11 mouse cellular contexts compared by ENCODE assay signal in genomic region chr1:163383442-163384027, GRCm38 (mm10). TPM values are rescaled to one million over a fixed set of nuclear protein-coding genes. Genes with fewer than 3 reads are reported as not detected.
DNase-seq lines count a peak whose midpoint lies in the region; ATAC-seq and TF ChIP-seq lines count a peak whose summit lies in the region.
"Had no signal": no experiment of that assay in that cellular context is flagged by ENCODE, and none has a peak within 500 bp of the region (broad histone marks: within the 10 kb centered on the region; RNA-seq: fewer than 3 reads in every experiment).

No protein-coding gene starts in this region.

- no peak for TF ChIP-seq CTCF in C2C12 (IDR thresholded peaks at IDR 0.05; ENCODE audit: control insufficient read depth, insufficient read depth, insufficient read length)
- TF ChIP-seq CTCF in midbrain, postnatal 0 days (IDR thresholded peaks at IDR 0.05) = no peak

- no peaks in the 10 kb centered on the region for H3K27me3 ChIP-seq in C2C12 (ENCODE audit: control insufficient read depth, insufficient read depth, insufficient read length)
- H3K27me3 ChIP-seq in liver, embryonic 13.5 days = no peaks in the 10 kb centered on the region
- no peaks in the 10 kb centered on the region for H3K27me3 ChIP-seq in midbrain, postnatal 0 days (ENCODE audit: insufficient read depth, low read length)

- H3K9me3 ChIP-seq in liver, embryonic 13.5 days (replicated peaks) = no peaks in the 10 kb centered on the region
- H3K9me3 ChIP-seq in midbrain, postnatal 0 days (ENCODE audit: low read length) = no peaks in the 10 kb centered on the region

- H3K79me3 ChIP-seq in C2C12 (ENCODE audit: low read depth) = no peaks in the 10 kb centered on the region

- no peak overlapping the region for H3K9ac ChIP-seq in liver, embryonic 13.5 days
- H3K9ac ChIP-seq in midbrain, postnatal 0 days (replicated peaks; ENCODE audit: low read length, poor library complexity, severe bottlenecking) = no peak overlapping the region

- peaks cover 6% of the 10 kb centered on the region; the same call in 1 of the 2 replicates for H3K4me1 ChIP-seq in liver, embryonic 13.5 days (replicated peaks)
- H3K4me1 ChIP-seq in midbrain, postnatal 0 days (ENCODE audit: insufficient read depth, low read length) = no peaks in the 10 kb centered on the region

- no peak overlapping the region for H3ac ChIP-seq in C2C12 (ENCODE audit: control insufficient read depth, insufficient read length, low read depth)

- no peak overlapping the region for H3K4me3 ChIP-seq in C2C12 (ENCODE audit: insufficient read depth, poor library complexity, severe bottlenecking)
- no peak overlapping the region for H3K4me3 ChIP-seq in liver, embryonic 13.5 days (replicated peaks)
- H3K4me3 ChIP-seq in midbrain, postnatal 0 days (ENCODE audit: low read depth, low read length) = no peak overlapping the region

- H3K79me2 ChIP-seq in C2C12 (ENCODE audit: control insufficient read depth, insufficient read depth) = no peaks in the 10 kb centered on the region

- WGBS in liver, embryonic 13.5 days (ENCODE audit: insufficient replicate concordance) = 23% methylated on average over 5 of the region's 5 CpGs
- WGBS in midbrain, postnatal 0 days = 74% methylated on average over 5 of the region's 5 CpGs

- DNase-seq in adrenal gland, adult 2 months = peak; percentile 13
- no peak for DNase-seq in adrenal gland, adult 18-20 months (ENCODE audit: low spot score in 2 of 2)
- DNase-seq in embryo, embryonic 11 days = peak; percentile 29
- no peak for DNase-seq in liver, embryonic 13.5 days
- no peak for DNase-seq in lung, postnatal 4 days
- DNase-seq in layer of hippocampus, adult 8-10 months (ENCODE audit: low spot score in 2 of 2) = no peak
- no peak for DNase-seq in midbrain, postnatal 0 days (ENCODE audit: low spot score)
- DNase-seq: cerebellum, adult 2 months; kidney, postnatal 14 days had no signal

- H3K27ac ChIP-seq in liver, embryonic 13.5 days = no peak overlapping the region
- H3K27ac ChIP-seq in midbrain, postnatal 0 days (ENCODE audit: low read depth, low read length) = no peak overlapping the region

- H3K4me2 ChIP-seq in liver, embryonic 13.5 days = no peak overlapping the region
- no peak overlapping the region for H3K4me2 ChIP-seq in midbrain, postnatal 0 days (ENCODE audit: low read depth, low read length, poor library complexity, severe bottlenecking)

- peak; percentile 79 for ATAC-seq in liver, embryonic 13.5 days (ENCODE audit: low read depth)
- no peak for ATAC-seq in midbrain, postnatal 0 days (ENCODE audit: low FRiP score)
- ATAC-seq: forebrain, embryonic 14.5 days had no signal

- peaks cover 43% of the 10 kb centered on the region for H3K36me3 ChIP-seq in C2C12 (ENCODE audit: control insufficient read depth, insufficient read depth)
- peaks cover 18% of the 10 kb centered on the region for H3K36me3 ChIP-seq in liver, embryonic 13.5 days
- H3K36me3 ChIP-seq in midbrain, postnatal 0 days (ENCODE audit: insufficient read depth, low read length) = peaks cover 12% of the 10 kb centered on the region

TF ChIP-seq in C2C12, 6 proteins besides CTCF, POLR2A, EP300 and RAD21:
- no peak for TF ChIP-seq MYOG (IDR thresholded peaks at IDR 0.05; ENCODE audit: control insufficient read depth, extremely low read depth, insufficient read length)
- TF ChIP-seq MAX (IDR thresholded peaks at IDR 0.05) = no peak
- peak; percentile 34 for TF ChIP-seq MYOD1 (IDR thresholded peaks at IDR 0.05; ENCODE audit: control insufficient read depth, insufficient read length, low read depth)
- no peak for TF ChIP-seq USF1 (IDR thresholded peaks at IDR 0.05; ENCODE audit: low read depth)

RNA-seq across cellular contexts. Expression of gene Gorab, which starts 19.9 kb away (rescaled TPM):
- total RNA-seq in adrenal gland, adult 2 months (2021) = 10 to 100 TPM in 1 of 2 experiments, 1 to 10 TPM in 1; 9.9 to 15.2 TPM
- polyA plus RNA-seq in adrenal gland, adult 2 months (2012; rRNA removed) = 0.88 and 1.0 TPM in 2 replicates
- total RNA-seq in adrenal gland, adult 18-20 months (2021) = 10 to 100 TPM in 1 of 2 experiments, 1 to 10 TPM in 1; 9.6 to 10.6 TPM
- polyA plus RNA-seq in C2C12 (2012; fragmentation: generic; extraction: Trizol) = 3.7 TPM
- polyA plus RNA-seq in liver, embryonic 13.5 days (2015; fragmentation: Nextera tagmentation; extraction: Ambion mirVana) = 5.1 and 5.7 TPM in 2 replicates
- 10 to 100 TPM; 11.4 to 15.2 (median 12.9) TPM for total RNA-seq in layer of hippocampus, adult 8-10 months (2022)
- total RNA-seq in midbrain, postnatal 0 days (2014; rRNA removed) = 12.7 and 13.5 TPM in 2 replicates
- polyA plus RNA-seq in midbrain, postnatal 0 days (2015; fragmentation: Nextera tagmentation; extraction: Ambion mirVana) = 17.0 and 17.4 TPM in 2 replicates

Comparison
In these comparisons a context has a peak if more than half of its experiments do, and no peak if none do; other contexts are left out.
1. DNase-seq: peak in adrenal gland, adult 2 months (single experiment) and embryo, embryonic 11 days (single experiment); none in adrenal gland, adult 18-20 months (0 of 2), liver, embryonic 13.5 days (single experiment), lung, postnatal 4 days (0 of 2), layer of hippocampus, adult 8-10 months (0 of 2) and midbrain, postnatal 0 days (single experiment).